Comparison of ENCODE assay signal across 21 mouse cellular contexts in genomic region chr8:105418992-105419391, GRCm38 (mm10). TPM values are rescaled to one million over a fixed set of nuclear protein-coding genes. Genes with fewer than 3 reads are reported as not detected.
DNase-seq lines count a peak whose midpoint lies in the region; ATAC-seq and TF ChIP-seq lines count a peak whose summit lies in the region.
"Had no signal": no experiment of that assay in that cellular context is flagged by ENCODE, and none has a peak within 500 bp of the region (broad histone marks: within the 10 kb centered on the region; RNA-seq: fewer than 3 reads in every experiment).

No protein-coding gene starts in this region.

- no peak overlapping the region for H3K4me3 ChIP-seq in lung, embryonic 14.5 days (ENCODE audit: low read depth, low read length)
- H3K4me3 ChIP-seq: forebrain, embryonic 13.5 days; hindbrain, embryonic 15.5 days; midbrain, embryonic 13.5 days had no signal

- no peak for ATAC-seq in lung, embryonic 14.5 days (ENCODE audit: insufficient read depth)
- ATAC-seq: activated CD4-positive, CD25-positive, alpha-beta regulatory T cell, adult 4 months; forebrain, embryonic 13.5 days; midbrain, embryonic 13.5 days had no signal

- TF ChIP-seq CTCF in lung, embryonic 14.5 days (IDR thresholded peaks at IDR 0.05; ENCODE audit: low read depth): no peak

- H3K9me3 ChIP-seq in lung, embryonic 14.5 days (ENCODE audit: low read depth, low read length): no peaks in the 10 kb centered on the region
- H3K9me3 ChIP-seq: forebrain, embryonic 13.5 days; G1E; hindbrain, embryonic 15.5 days; midbrain, embryonic 13.5 days had no signal

- H3K27me3 ChIP-seq in lung, embryonic 14.5 days (ENCODE audit: insufficient read depth, low read length): peaks cover 11% of the 10 kb centered on the region; the same call in 1 of the 2 replicates

- 60% methylated on average over 2 of the region's 2 CpGs for WGBS in lung, embryonic 14.5 days

- H3K36me3 ChIP-seq in lung, embryonic 14.5 days (ENCODE audit: insufficient read depth): no peaks in the 10 kb centered on the region
- H3K36me3 ChIP-seq: G1E; hindbrain, embryonic 15.5 days; midbrain, embryonic 13.5 days had no signal

- peak overlapping the region; percentile 60; the same call in 1 of the 2 replicates for H3K27ac ChIP-seq in lung, embryonic 14.5 days (ENCODE audit: low read depth)
- H3K27ac ChIP-seq: forebrain, embryonic 13.5 days; hindbrain, embryonic 15.5 days; macrophage; midbrain, embryonic 13.5 days had no signal

- no peaks in the 10 kb centered on the region for H3K4me1 ChIP-seq in lung, embryonic 14.5 days (ENCODE audit: insufficient read depth)
- H3K4me1 ChIP-seq: forebrain, embryonic 13.5 days; hindbrain, embryonic 15.5 days; midbrain, embryonic 13.5 days had no signal

- peak; percentile 24 for DNase-seq in heart, adult 11 months
- no peak for DNase-seq in heart, adult 18-20 months
- DNase-seq in lung, embryonic 14.5 days: peak; percentile 21
- DNase-seq in lung, postnatal 4 days: no peak
- peak; percentile 55 for DNase-seq in thymus, postnatal 4 days
- no peak for DNase-seq in thymus, postnatal 0 days (ENCODE audit: low spot score)
- DNase-seq in adipocyte (ENCODE audit: low spot score): no peak
- DNase-seq in frontal cortex, postnatal 25 days (ENCODE audit: low spot score in 2 of 2): no peak
- DNase-seq: adrenal gland, postnatal 36 days; cerebellum, adult 9-11 months; heart, postnatal 14 days; kidney, adult 8-10 months; layer of hippocampus, postnatal 36 days; right cerebral cortex, postnatal 25 days had no signal

- no peak overlapping the region for H3K4me2 ChIP-seq in lung, embryonic 14.5 days
- H3K4me2 ChIP-seq: forebrain, embryonic 13.5 days; hindbrain, embryonic 15.5 days; midbrain, embryonic 13.5 days had no signal

- H3K9ac ChIP-seq in lung, embryonic 14.5 days: no peak overlapping the region
- H3K9ac ChIP-seq: forebrain, embryonic 13.5 days; hindbrain, embryonic 15.5 days; midbrain, embryonic 13.5 days had no signal

RNA-seq across cellular contexts. Expression of gene Lrrc36, which starts 5.6 kb away (rescaled TPM):
- under 1 TPM; 0.27 to 0.64 TPM for total RNA-seq in heart, adult 18-20 months (2021)
- polyA plus RNA-seq in lung, embryonic 14.5 days (2014; fragmentation: Nextera tagmentation; extraction: Ambion mirVana): 0.34 and 0.50 TPM in 2 replicates
- 0.28 and 0.47 TPM in 2 replicates for polyA plus RNA-seq in thymus, postnatal 0 days (2015; fragmentation: Nextera tagmentation; extraction: Ambion mirVana)
- total RNA-seq: G1E had no signal
- polyA plus RNA-seq: activated CD4-positive, CD25-positive, alpha-beta regulatory T cell, adult 4 months; G1E; limb, embryonic 11.5 days; macrophage had no signal

RNA-seq across cellular contexts. Expression of gene Kctd19, which starts 5.7 kb away (rescaled TPM):
- not detected for total RNA-seq in heart, adult 18-20 months (2021)
- 0.12 and 0.32 TPM in 2 replicates for polyA plus RNA-seq in lung, embryonic 14.5 days (2014; fragmentation: Nextera tagmentation; extraction: Ambion mirVana)
- polyA plus RNA-seq in thymus, postnatal 0 days (2015; fragmentation: Nextera tagmentation; extraction: Ambion mirVana): 0.04 and 0.31 TPM in 2 replicates
- total RNA-seq: adrenal gland, postnatal 36 days; G1E; heart, postnatal 14 days; layer of hippocampus, postnatal 36 days had no signal
- polyA plus RNA-seq: activated CD4-positive, CD25-positive, alpha-beta regulatory T cell, adult 4 months; forebrain, embryonic 13.5 days; G1E; hindbrain, embryonic 15.5 days; limb, embryonic 11.5 days; macrophage; midbrain, embryonic 13.5 days had no signal

RNA-seq across cellular contexts. Expression of gene Plekhg4, which starts 45.9 kb away (rescaled TPM):
- not detected for total RNA-seq in heart, adult 18-20 months (2021)
- 1.8 and 1.9 TPM in 2 replicates for polyA plus RNA-seq in lung, embryonic 14.5 days (2014; fragmentation: Nextera tagmentation; extraction: Ambion mirVana)
- polyA plus RNA-seq in thymus, postnatal 0 days (2015; fragmentation: Nextera tagmentation; extraction: Ambion mirVana): 0.09 and 0.21 TPM in 2 replicates
- total RNA-seq: heart, postnatal 14 days had no signal
- polyA plus RNA-seq: macrophage had no signal

RNA-seq across cellular contexts. Expression of gene Tppp3, which starts 52.3 kb away (rescaled TPM):
- total RNA-seq in heart, adult 18-20 months (2021): 10 to 100 TPM; 38.0 to 41.4 TPM
- polyA plus RNA-seq in lung, embryonic 14.5 days (2014; fragmentation: Nextera tagmentation; extraction: Ambion mirVana): 41.1 and 42.3 TPM in 2 replicates
- polyA plus RNA-seq in thymus, postnatal 0 days (2015; fragmentation: Nextera tagmentation; extraction: Ambion mirVana): 31.9 and 42.4 TPM in 2 replicates
- total RNA-seq: G1E had no signal
- polyA plus RNA-seq: G1E had no signal

Comparison
In these comparisons a context has a peak if more than half of its experiments do, and no peak if none do; other contexts are left out.
1. DNase-seq: peak in heart, adult 11 months (single experiment), lung, embryonic 14.5 days (single experiment) and thymus, postnatal 4 days (single experiment); none in heart, adult 18-20 months (0 of 2), lung, postnatal 4 days (0 of 2), thymus, postnatal 0 days (single experiment), adipocyte (single experiment) and frontal cortex, postnatal 25 days (0 of 2).